Mouse (Mus musculus) cerebellum, postnatal 25 days (tissue): ENCODE results near the gene Cacng7.
A peak's percentile ranks its signal among the peaks of the same experiment; 100 is the strongest.
"Not testable (repeated sequence)": the region's sequence is repeated elsewhere in the genome, so short reads cannot be mapped to it uniquely, and the experiment has no call there.

ENCODE experiments used
- DNase-seq, 2 experiments: peaks; one replicate each; pipeline ENCODE4 v3.0.0; 2021; ENCODE audit warnings: mixed read lengths in 2 of 2

Gene Cacng7

DNA sequence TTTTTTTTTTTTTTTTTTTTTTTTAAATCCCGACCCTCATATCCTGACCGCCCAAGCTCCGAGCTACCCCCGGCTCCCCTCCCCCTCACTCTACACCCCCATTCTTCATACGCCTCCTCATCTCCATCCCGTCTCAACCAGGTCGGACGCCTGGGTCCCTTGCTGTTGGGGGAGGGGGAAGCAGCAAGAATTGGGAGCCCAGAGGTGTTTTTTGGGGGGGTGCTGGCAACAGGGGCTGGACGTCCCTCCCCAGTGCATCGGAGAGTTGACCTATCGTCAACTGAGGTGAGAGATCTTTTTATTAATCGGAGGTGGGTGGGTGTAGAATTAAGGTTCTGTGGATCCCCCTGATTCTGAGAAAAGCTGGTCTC lies 58.3 kb downstream of the Cacng7 start:
- DNase-seq, result peak in 1 of 2 experiments; percentile 38

DNA sequence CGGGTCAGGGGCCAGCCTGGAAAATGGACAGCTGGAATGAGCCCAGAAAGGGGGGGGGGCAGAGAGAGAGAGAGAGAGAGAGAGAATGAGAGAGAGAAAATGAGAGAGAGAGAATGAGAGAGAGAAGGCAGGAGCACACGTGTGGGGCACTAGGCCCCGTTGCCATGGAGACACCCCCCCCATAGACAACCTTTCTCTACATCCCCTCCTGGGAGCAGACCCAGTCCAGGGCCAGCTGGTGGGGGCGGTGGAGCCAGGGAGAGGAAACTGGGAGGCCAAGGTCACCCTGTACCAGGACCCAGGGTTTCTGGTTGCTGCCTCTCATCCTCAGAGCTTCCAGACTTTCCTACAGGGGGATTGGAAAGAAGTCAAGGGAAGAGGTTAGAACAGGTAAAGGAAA lies 59.1 kb downstream of the Cacng7 start:
- DNase-seq, result peak; percentile 32 to 54

- DNase-seq, result no peak
Observed at GRCm38 (mm10) chr7:3397355-3397754, 64.6 kb downstream of the Cacng7 start.

DNA sequence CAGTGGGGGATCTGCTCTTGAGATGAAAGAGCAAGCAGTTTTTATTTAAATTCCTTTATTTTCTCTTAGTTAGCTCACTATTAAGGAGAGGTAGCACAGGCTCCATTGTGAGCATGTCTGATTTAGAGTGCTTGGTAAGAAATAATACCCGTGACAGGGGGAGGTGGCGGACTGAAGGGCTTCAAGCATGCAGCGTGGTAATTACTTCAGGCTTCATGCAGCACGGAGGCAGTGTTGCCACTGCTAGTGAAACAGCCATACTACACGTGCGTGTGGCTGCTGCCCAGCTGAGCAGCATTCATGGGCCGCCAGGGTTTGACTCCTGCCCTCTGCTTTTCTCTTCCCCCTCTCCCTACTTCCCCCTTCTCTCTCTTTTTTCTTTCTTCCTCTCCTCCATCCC lies 65.0 kb downstream of the Cacng7 start:
- no peak for DNase-seq

- DNase-seq, result not testable (repeated sequence)
Observed at GRCm38 (mm10) chr7:3398363-3398762, 65.6 kb downstream of the Cacng7 start.

DNA sequence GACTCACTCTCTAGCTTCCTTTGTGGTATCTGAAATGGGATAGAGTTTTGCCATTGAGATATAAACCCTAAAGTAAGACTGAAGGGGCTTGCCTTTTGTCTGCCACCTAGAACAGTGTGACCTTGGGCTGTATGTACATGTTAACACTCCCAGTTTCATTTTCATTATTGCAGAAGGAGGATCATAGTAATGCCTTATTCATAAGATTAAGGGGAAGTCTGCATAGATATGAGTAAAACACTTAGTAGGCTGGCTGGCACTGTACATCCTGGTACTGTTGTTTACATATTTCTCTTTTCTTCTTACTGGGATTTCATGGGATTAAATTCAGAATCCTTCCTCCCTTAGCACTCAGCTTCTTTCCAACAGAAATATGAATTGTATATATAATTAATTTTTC lies 67.2 kb downstream of the Cacng7 start:
- no peak for DNase-seq

GRCm38 (mm10) chr7:3409729-3410520 lies 77.2 kb downstream of the Cacng7 start:
- DNase-seq, result no peak

DNA sequence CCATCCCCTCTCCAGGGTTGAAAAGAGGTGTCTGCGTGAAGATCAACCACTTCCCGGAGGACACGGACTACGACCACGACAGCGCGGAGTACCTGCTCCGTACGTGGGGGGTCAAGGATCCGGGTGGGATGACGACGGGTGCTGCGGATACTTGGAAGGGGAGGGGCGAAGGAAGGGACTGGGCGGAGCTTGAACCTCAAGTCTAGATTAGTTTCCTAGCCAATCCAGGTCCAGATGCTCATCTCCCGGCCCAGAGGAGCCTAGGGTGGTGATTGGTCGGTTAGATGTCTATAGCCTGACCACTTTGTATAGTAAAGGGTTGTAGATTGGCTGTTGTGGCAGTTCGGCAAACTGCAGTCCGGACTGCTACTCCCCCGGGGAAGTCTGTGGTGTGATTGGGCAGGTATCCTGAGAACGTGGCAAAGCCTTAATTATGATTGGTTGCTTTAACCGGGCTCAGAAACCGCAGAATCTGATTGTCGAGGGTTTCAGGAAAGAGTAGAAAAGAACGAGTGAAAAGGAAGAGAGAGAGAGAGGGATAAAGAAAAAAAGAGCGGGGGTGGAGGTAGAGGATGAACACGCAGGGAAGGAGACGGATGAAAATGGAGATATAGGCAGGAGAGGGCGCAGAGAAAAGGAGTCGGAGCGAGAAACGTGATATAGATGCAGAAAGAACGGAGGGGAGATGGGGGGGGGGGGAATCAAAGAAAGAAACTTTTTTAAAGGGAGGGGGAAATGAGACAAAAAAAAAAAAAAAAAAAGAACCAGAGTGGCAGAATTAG lies 78.6 kb downstream of the Cacng7 start:
- peak; percentile 60 to 66 for DNase-seq

- peak; percentile 43 to 71 for DNase-seq
Observed at GRCm38 (mm10) chr7:3412036-3412435, 79.3 kb downstream of the Cacng7 start.

DNA sequence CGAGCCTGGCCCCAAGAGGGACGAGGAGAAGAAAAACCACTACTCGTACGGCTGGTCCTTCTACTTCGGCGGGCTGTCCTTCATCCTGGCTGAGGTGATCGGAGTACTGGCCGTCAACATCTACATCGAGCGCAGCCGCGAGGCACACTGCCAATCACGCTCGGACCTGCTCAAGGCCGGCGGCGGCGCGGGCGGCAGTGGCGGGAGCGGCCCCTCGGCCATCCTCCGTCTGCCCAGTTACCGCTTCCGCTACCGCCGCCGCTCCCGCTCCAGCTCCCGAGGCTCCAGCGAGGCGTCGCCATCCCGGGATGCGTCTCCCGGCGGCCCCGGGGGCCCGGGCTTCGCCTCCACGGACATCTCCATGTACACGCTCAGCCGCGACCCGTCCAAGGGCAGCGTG lies 82.1 kb downstream of the Cacng7 start:
- peak; percentile 77 to 82 for DNase-seq

DNA sequence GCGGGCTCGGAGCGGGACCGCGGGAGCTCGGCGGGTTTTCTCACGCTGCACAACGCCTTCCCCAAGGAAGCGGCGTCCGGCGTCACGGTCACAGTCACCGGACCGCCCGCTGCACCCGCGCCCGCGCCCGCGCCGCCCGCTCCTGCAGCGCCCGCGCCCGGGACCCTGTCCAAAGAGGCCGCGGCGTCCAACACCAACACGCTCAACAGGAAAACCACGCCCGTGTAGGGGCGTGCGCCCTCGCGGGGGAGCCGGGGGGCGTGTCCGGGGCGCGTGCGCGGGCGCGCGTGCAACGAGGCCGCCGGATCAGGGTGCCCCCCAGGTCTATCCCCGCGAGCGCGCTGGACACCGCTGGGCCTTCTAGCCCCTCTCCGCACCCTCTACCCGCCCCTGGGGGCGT lies 82.6 kb downstream of the Cacng7 start:
- peak; percentile 58 to 75 for DNase-seq
